Mouse (Mus musculus): ENCODE measurements around the gene Fam221a. TPM values are rescaled to one million over a fixed set of nuclear protein-coding genes. Genes with fewer than 3 reads are reported as not detected.
"Not testable (repeated sequence)": the region's sequence is repeated elsewhere in the genome, so short reads cannot be mapped to it uniquely, and the experiment has no call there.

Gene Fam221a
- polyA plus RNA-seq, 1 experiment from 2014 or later = 3.5 TPM

- H3K27me3 ChIP-seq (ENCODE audit: poor library complexity, severe bottlenecking) = no peaks in the 10 kb centered on the region
Observed at GRCm38 (mm10) chr6:49410830-49411229, 43.3 kb downstream of the Fam221a start.

GRCm38 (mm10) chr6:49412967-49413366 lies 45.4 kb downstream of the Fam221a start:
- not testable (repeated sequence) for H3K4me3 ChIP-seq; H3K4me1 ChIP-seq; H3K9me3 ChIP-seq; DNase-seq (ENCODE audit: extremely low spot score, low spot score); H3K27ac ChIP-seq; H3K36me3 ChIP-seq (replicated peaks); H3K27me3 ChIP-seq (ENCODE audit: poor library complexity, severe bottlenecking)
- 67% methylated on average over 2 of the region's 2 CpGs for WGBS

More at GRCm38 (mm10) chr6:49410830-49411229, 43.3 kb downstream of the Fam221a start:
- no peaks in the 10 kb centered on the region for H3K4me1 ChIP-seq
- no peak overlapping the region for H3K4me3 ChIP-seq
- H3K36me3 ChIP-seq (replicated peaks) = no peaks in the 10 kb centered on the region
- no peak for DNase-seq (ENCODE audit: extremely low spot score, low spot score)
- WGBS = 92% methylated on average over 3 of the region's 3 CpGs
- no peak overlapping the region for H3K27ac ChIP-seq
- no peaks in the 10 kb centered on the region for H3K9me3 ChIP-seq

- no peaks in the 10 kb centered on the region for H3K9me3 ChIP-seq
- no peak for DNase-seq (ENCODE audit: extremely low spot score, low spot score)
- no peak overlapping the region for H3K27ac ChIP-seq
- WGBS = 86% methylated on average over 1 of the region's 1 CpGs
- H3K4me3 ChIP-seq = no peak overlapping the region
- no peaks in the 10 kb centered on the region for H3K36me3 ChIP-seq (replicated peaks)
- no peaks in the 10 kb centered on the region for H3K4me1 ChIP-seq
- H3K27me3 ChIP-seq (ENCODE audit: poor library complexity, severe bottlenecking) = no peaks in the 10 kb centered on the region
Observed at GRCm38 (mm10) chr6:49415971-49416370, 48.4 kb downstream of the Fam221a start.

- WGBS = 78% methylated on average over 1 of the region's 1 CpGs
- Histone ChIP-seq H3K36me3 (replicated peaks) (no peaks in the 10 kb centered on the region), H3K4me1 (no peaks in the 10 kb centered on the region), H3K9me3 (no peaks in the 10 kb centered on the region), H3K27me3 (ENCODE audit: poor library complexity, severe bottlenecking) (no peaks in the 10 kb centered on the region), H3K27ac (no peak overlapping the region), H3K4me3 (no peak overlapping the region)
- DNase-seq (ENCODE audit: extremely low spot score, low spot score) = no peak
Observed at GRCm38 (mm10) chr6:49437306-49437705, 69.8 kb downstream of the Fam221a start.

Other genes with a start within 250 kb of the Fam221a start
- gene Igf2bp3, start 152.8 kb upstream of the Fam221a start, polyA plus RNA-seq (2016; fragmentation: Nextera tagmentation; extraction: Ambion mirVana) = 128 and 141 TPM in 2 replicates
- gene Tra2a, start 103.7 kb upstream of the Fam221a start, polyA plus RNA-seq (2016; fragmentation: Nextera tagmentation; extraction: Ambion mirVana) = 126 and 127 TPM in 2 replicates
- 4.3 and 4.9 TPM in 2 replicates for gene Ccdc126, start 48.5 kb upstream of the Fam221a start, polyA plus RNA-seq (2016; fragmentation: Nextera tagmentation; extraction: Ambion mirVana)
- gene Stk31, start 27.9 kb downstream of the Fam221a start, polyA plus RNA-seq (2016; fragmentation: Nextera tagmentation; extraction: Ambion mirVana) = 0.05 and 0.09 TPM in 2 replicates